Mouse (Mus musculus) E14TG2a.4 (cell line): ENCODE measurements around the gene Mid1.
"Not testable (repeated sequence)": the region's sequence is repeated elsewhere in the genome, so short reads cannot be mapped to it uniquely, and the experiment has no call there.

ENCODE experiments used
- CTCF ChIP-seq: conservative IDR thresholded peaks from 2 replicates; pipeline ENCODE4 v1.5.1; 2014; ENCODE audit warnings: low read length
- NANOG ChIP-seq: IDR thresholded peaks from 2 replicates; pipeline ENCODE4 v1.6.1; 2014; ENCODE audit warnings: borderline replicate concordance, low read length, mixed read lengths

- not testable (repeated sequence) for TF ChIP-seq CTCF, NANOG
Observed at GRCm38 (mm10) chrX:169984853-169985252, 299.9 kb downstream of the Mid1 start.
